Mouse (Mus musculus) erythroblast, embryonic 14.5 days (primary cell): ENCODE results near the gene Supt6.

ENCODE experiments used
- GATA1 ChIP-seq: IDR thresholded peaks from 2 replicates; pipeline ENCODE4 v1.6.1; 2012; ENCODE audit warnings: low read length, inconsistent platforms, mixed read lengths
- TAL1 ChIP-seq: IDR thresholded peaks from 3 replicates; pipeline ENCODE4 v1.6.1; 2012; ENCODE audit warnings: low read length, inconsistent platforms, mixed read lengths

DNA sequence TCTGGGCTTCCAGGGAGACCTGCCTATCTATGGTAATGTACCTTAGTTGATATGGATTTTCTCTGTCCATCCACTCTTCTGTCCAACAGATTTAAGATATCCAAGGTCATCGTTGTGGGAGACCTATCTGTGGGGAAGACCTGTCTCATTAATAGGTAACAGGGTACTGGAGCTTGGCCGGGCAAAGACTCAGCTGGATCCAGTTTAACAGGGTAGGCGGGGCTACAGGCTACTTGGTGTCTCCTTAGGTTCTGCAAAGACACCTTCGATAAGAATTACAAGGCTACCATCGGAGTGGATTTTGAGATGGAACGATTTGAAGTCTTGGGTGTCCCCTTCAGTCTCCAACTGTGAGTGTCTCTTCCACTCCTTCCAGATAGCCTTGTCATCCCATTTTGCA lies 55.7 kb downstream of the Supt6 start:
- no peak for TF ChIP-seq GATA1
- TF ChIP-seq TAL1, result no peak
